Mouse (Mus musculus): ENCODE results near the gene Ankrd39. TPM values are rescaled to one million over a fixed set of nuclear protein-coding genes. Genes with fewer than 3 reads are reported as not detected.

Gene Ankrd39
- polyA plus RNA-seq, 1 experiment from 2014 or later = 22.3 TPM

DNA sequence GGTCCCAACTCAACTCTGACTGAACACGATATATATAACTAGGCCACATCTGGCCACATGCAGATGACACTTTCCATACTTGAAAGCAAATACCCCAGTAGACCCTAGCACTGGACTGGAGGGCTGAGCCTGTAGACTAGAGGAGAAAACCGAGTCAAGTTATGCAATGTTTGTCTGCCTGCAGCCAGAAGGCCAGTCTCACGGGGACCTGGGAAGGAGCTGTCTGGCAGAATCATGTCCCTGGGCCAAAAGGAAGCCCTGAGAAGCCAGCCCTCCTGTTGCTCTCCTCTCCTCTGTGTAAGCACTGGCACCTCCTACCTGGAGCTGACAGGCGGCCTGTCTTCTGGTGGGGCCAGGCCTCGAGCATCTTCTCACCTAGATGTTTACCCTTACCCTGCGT lies 28.1 kb upstream of the Ankrd39 start:
- H3K27me3 ChIP-seq (ENCODE audit: control insufficient read depth, insufficient read depth, low read length) = no peaks in the 10 kb centered on the region
- no peak overlapping the region for H3K4me3 ChIP-seq (replicated peaks; ENCODE audit: low read depth, low read length)
- 73% methylated on average over 6 of the region's 6 CpGs for WGBS
- no peak overlapping the region for H3K9ac ChIP-seq (replicated peaks; ENCODE audit: low read length)
- no peaks in the 10 kb centered on the region for H3K36me3 ChIP-seq (ENCODE audit: control insufficient read depth, insufficient read depth, low read length)
- H3K4me1 ChIP-seq (ENCODE audit: control insufficient read depth, insufficient read depth, low read length) = peaks cover 9% of the 10 kb centered on the region
- DNase-seq = no peak
- no peak for ATAC-seq (ENCODE audit: low FRiP score, low TSS enrichment)
- no peak overlapping the region for H3K4me2 ChIP-seq (ENCODE audit: low read length)
- no peaks in the 10 kb centered on the region for H3K9me3 ChIP-seq (ENCODE audit: control insufficient read depth, low read length)
- no peak overlapping the region for H3K27ac ChIP-seq (replicated peaks; ENCODE audit: low read depth, low read length)

DNA sequence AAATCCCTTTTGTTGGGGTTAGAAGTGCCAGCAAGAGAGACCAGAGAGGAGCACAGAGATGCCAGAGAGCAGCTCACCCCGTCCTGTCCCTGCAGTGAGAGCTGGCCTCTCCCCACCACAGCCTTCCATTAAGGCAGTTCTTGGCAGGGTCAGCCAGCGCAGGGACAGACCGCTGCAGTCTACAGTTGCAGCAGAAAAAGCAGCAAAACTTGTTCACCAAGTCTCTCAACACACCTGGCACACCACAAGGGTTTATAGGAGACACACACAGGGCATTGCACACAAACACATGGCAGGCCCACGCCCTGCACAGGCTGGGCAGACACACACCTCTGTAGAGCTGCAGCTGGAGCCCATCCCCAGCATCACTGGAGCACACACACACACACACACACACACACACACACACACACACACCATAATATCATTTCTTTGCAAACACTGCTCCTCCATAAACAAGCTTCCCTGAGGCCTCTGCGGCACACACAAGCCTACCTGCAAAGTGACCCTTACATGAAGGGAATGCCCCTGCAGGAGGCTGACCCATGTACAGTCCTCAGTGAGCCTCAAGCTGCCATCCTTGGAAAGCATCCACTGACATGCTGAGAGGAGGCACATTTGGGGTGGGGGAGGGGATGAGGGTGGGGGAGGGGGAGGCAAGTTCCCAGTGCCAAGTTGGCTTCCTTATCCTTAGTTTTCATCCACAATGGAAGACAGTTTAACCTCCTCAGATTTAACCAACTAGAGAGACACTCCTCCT lies 27.1 kb upstream of the Ankrd39 start:
- no peaks in the 10 kb centered on the region; the same call in 1 of the 2 replicates for H3K4me1 ChIP-seq (ENCODE audit: control insufficient read depth, insufficient read depth, low read length)
- no peaks in the 10 kb centered on the region for H3K27me3 ChIP-seq (ENCODE audit: control insufficient read depth, insufficient read depth, low read length)
- no peaks in the 10 kb centered on the region for H3K9me3 ChIP-seq (ENCODE audit: control insufficient read depth, low read length)
- 89% methylated on average over 5 of the region's 5 CpGs for WGBS
- no peak overlapping the region for H3K9ac ChIP-seq (replicated peaks; ENCODE audit: low read length)
- H3K27ac ChIP-seq (replicated peaks; ENCODE audit: low read depth, low read length) = no peak overlapping the region
- no peak overlapping the region for H3K4me3 ChIP-seq (replicated peaks; ENCODE audit: low read depth, low read length)
- no peaks in the 10 kb centered on the region for H3K36me3 ChIP-seq (ENCODE audit: control insufficient read depth, insufficient read depth, low read length)
- DNase-seq (no peak), ATAC-seq (ENCODE audit: low FRiP score, low TSS enrichment) (no peak)
- no peak overlapping the region for H3K4me2 ChIP-seq (ENCODE audit: low read length)

DNA sequence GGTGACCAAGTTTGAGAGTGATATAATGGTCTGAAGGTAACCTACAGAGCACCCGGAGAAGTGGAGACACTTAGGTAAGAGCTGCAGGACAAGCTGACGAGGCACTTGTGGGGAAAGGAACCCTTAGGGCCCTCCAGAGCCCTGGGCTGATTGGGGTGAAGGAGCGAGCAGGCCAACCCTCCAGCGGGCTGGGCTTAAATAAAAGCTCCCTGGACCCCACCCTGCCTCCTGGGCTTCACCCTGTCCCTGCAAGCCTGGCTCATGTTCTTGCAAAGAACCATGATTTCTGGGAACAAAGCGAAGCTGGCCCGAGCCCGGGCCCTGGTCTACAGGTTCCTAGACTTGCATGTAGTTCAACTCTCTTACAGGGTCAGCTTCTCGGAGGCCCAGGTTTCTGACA lies 26.3 kb upstream of the Ankrd39 start:
- no peak for ATAC-seq (ENCODE audit: low FRiP score, low TSS enrichment)
- H3K27me3 ChIP-seq (ENCODE audit: control insufficient read depth, insufficient read depth, low read length) = no peaks in the 10 kb centered on the region
- 83% methylated on average over 8 of the region's 8 CpGs for WGBS
- H3K4me2 ChIP-seq (ENCODE audit: low read length) = no peak overlapping the region
- no peak overlapping the region for H3K4me3 ChIP-seq (replicated peaks; ENCODE audit: low read depth, low read length)
- H3K9ac ChIP-seq (replicated peaks; ENCODE audit: low read length) = no peak overlapping the region
- H3K4me1 ChIP-seq (ENCODE audit: control insufficient read depth, insufficient read depth, low read length) = no peaks in the 10 kb centered on the region
- no peak overlapping the region for H3K27ac ChIP-seq (replicated peaks; ENCODE audit: low read depth, low read length)
- no peaks in the 10 kb centered on the region for H3K36me3 ChIP-seq (ENCODE audit: control insufficient read depth, insufficient read depth, low read length)
- no peaks in the 10 kb centered on the region for H3K9me3 ChIP-seq (ENCODE audit: control insufficient read depth, low read length)
- no peak for DNase-seq

DNA sequence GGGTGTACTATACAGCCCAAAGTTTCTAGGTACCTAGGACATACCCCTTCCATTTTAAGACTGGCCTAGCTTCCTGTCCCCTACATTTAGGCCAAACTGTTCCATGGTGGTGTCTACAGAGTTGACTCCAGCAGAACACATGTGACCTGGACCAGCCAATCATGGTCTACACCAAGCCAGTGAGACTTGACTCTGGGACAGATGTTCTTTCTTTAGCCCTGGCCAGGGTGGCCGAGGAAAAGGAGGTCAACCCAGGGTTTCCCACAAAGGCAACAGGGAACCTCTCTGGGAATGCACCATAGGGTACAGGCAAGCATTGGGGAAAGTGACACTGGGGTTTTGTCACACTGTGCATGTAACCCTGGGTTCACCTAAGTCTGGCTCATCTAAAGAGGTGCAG lies 25.5 kb upstream of the Ankrd39 start:
- ATAC-seq (ENCODE audit: low FRiP score, low TSS enrichment) (no peak), DNase-seq (no peak)
- Histone ChIP-seq H3K4me1 (ENCODE audit: control insufficient read depth, insufficient read depth, low read length) (no peaks in the 10 kb centered on the region), H3K9ac (replicated peaks; ENCODE audit: low read length) (no peak overlapping the region), H3K4me3 (replicated peaks; ENCODE audit: low read depth, low read length) (no peak overlapping the region), H3K9me3 (ENCODE audit: control insufficient read depth, low read length) (no peaks in the 10 kb centered on the region), H3K36me3 (ENCODE audit: control insufficient read depth, insufficient read depth, low read length) (no peaks in the 10 kb centered on the region), H3K4me2 (ENCODE audit: low read length) (no peak overlapping the region), H3K27me3 (ENCODE audit: control insufficient read depth, insufficient read depth, low read length) (no peaks in the 10 kb centered on the region), H3K27ac (replicated peaks; ENCODE audit: low read depth, low read length) (no peak overlapping the region)
- 76% methylated on average over 1 of the region's 1 CpGs for WGBS

- ATAC-seq (ENCODE audit: low FRiP score, low TSS enrichment) (no peak), DNase-seq (no peak)
- 76% methylated on average over 2 of the region's 2 CpGs for WGBS
- Histone ChIP-seq H3K36me3 (ENCODE audit: control insufficient read depth, insufficient read depth, low read length) (no peaks in the 10 kb centered on the region), H3K9me3 (ENCODE audit: control insufficient read depth, low read length) (no peaks in the 10 kb centered on the region), H3K9ac (replicated peaks; ENCODE audit: low read length) (no peak overlapping the region), H3K4me2 (ENCODE audit: low read length) (no peak overlapping the region), H3K4me3 (replicated peaks; ENCODE audit: low read depth, low read length) (no peak overlapping the region), H3K27ac (replicated peaks; ENCODE audit: low read depth, low read length) (no peak overlapping the region), H3K4me1 (ENCODE audit: control insufficient read depth, insufficient read depth, low read length) (no peaks in the 10 kb centered on the region), H3K27me3 (ENCODE audit: control insufficient read depth, insufficient read depth, low read length) (no peaks in the 10 kb centered on the region)
These were observed 25.0 kb upstream of the Ankrd39 start for GRCm38 (mm10) chr1:36572140-36572700.

- H3K9me3 ChIP-seq (ENCODE audit: control insufficient read depth, low read length) = no peaks in the 10 kb centered on the region
- 54% methylated on average over 6 of the region's 6 CpGs for WGBS
- DNase-seq (no peak), ATAC-seq (ENCODE audit: low FRiP score, low TSS enrichment) (no peak)
- H3K27ac ChIP-seq (replicated peaks; ENCODE audit: low read depth, low read length) = no peak overlapping the region
- H3K27me3 ChIP-seq (ENCODE audit: control insufficient read depth, insufficient read depth, low read length) = no peaks in the 10 kb centered on the region
- no peak overlapping the region for H3K4me3 ChIP-seq (replicated peaks; ENCODE audit: low read depth, low read length)
- no peak overlapping the region for H3K9ac ChIP-seq (replicated peaks; ENCODE audit: low read length)
- H3K4me1 ChIP-seq (ENCODE audit: control insufficient read depth, insufficient read depth, low read length) = no peaks in the 10 kb centered on the region
- H3K36me3 ChIP-seq (ENCODE audit: control insufficient read depth, insufficient read depth, low read length) = no peaks in the 10 kb centered on the region
- no peak overlapping the region for H3K4me2 ChIP-seq (ENCODE audit: low read length)
These were observed 24.4 kb upstream of the Ankrd39 start for GRCm38 (mm10) chr1:36571627-36572026.

- H3K27ac ChIP-seq (replicated peaks; ENCODE audit: low read depth, low read length) = no peak overlapping the region
These were observed 23.1 kb upstream of the Ankrd39 start for GRCm38 (mm10) chr1:36570320-36570719.

DNA sequence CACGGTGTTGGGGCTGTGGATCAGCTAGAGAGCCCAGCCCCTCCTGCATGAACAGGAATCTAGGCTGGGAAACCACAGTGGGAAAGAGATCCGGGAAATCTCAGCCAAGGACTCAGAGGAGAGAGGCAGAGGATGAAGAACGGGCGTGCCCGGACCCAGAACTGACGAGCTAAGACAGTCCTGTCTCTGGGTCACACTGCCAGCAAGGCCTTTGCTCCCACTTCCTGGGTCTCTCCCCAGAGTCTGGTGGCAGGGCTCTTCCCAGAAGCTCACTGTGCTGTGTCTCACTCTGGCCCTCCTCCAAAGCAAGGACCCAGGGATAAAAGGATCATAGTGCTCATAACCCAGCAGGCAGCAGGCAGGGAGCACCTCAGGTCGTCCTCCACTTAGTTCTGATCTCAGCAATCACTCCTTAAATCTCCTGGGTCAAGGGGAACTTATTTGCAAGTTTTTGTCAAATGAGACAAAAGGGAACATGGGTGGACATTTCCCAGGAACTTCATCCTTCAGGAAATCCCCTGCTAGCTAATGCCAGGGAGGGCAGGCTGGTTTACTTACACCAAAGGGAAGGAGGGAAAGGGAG lies 22.5 kb upstream of the Ankrd39 start:
- H3K4me2 ChIP-seq (ENCODE audit: low read length) = no peak overlapping the region
- H3K9me3 ChIP-seq (ENCODE audit: control insufficient read depth, low read length) = no peaks in the 10 kb centered on the region
- H3K27ac ChIP-seq (replicated peaks; ENCODE audit: low read depth, low read length) = no peak overlapping the region
- 44% methylated on average over 7 of the region's 7 CpGs for WGBS
- H3K36me3 ChIP-seq (ENCODE audit: control insufficient read depth, insufficient read depth, low read length) = no peaks in the 10 kb centered on the region
- ATAC-seq (ENCODE audit: low FRiP score, low TSS enrichment) (no peak), DNase-seq (no peak)
- no peak overlapping the region for H3K9ac ChIP-seq (replicated peaks; ENCODE audit: low read length)
- no peaks in the 10 kb centered on the region for H3K4me1 ChIP-seq (ENCODE audit: control insufficient read depth, insufficient read depth, low read length)
- H3K4me3 ChIP-seq (replicated peaks; ENCODE audit: low read depth, low read length) = no peak overlapping the region
- no peaks in the 10 kb centered on the region for H3K27me3 ChIP-seq (ENCODE audit: control insufficient read depth, insufficient read depth, low read length)

More at GRCm38 (mm10) chr1:36570320-36570719, 23.1 kb upstream of the Ankrd39 start:
- Histone ChIP-seq H3K4me2 (ENCODE audit: low read length) (no peak overlapping the region), H3K36me3 (ENCODE audit: control insufficient read depth, insufficient read depth, low read length) (no peaks in the 10 kb centered on the region), H3K9ac (replicated peaks; ENCODE audit: low read length) (no peak overlapping the region), H3K9me3 (ENCODE audit: control insufficient read depth, low read length) (no peaks in the 10 kb centered on the region), H3K4me1 (ENCODE audit: control insufficient read depth, insufficient read depth, low read length) (no peaks in the 10 kb centered on the region), H3K27me3 (ENCODE audit: control insufficient read depth, insufficient read depth, low read length) (no peaks in the 10 kb centered on the region), H3K4me3 (replicated peaks; ENCODE audit: low read depth, low read length) (no peak overlapping the region)
- ATAC-seq (ENCODE audit: low FRiP score, low TSS enrichment) (no peak), DNase-seq (no peak)
- WGBS = 92% methylated on average over 5 of the region's 5 CpGs

DNA sequence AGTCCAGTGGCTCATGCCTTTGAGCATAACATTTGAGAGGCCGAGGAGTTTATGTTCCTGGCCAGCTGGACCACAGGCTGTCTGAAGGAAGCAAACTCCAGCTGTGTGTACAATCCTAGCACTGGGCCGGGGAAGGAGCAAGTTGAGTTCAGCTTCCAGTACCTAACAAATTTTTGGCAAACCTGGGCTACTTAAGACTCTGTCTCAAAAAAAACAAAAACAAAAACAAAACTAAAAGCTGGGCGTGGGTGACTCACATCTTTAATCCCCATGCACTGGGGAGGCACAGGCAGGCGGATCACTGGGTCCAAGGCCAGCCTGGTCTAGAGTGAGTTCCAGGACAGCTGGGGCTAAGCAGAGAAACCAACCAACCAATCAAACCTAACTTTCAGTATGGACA lies 21.5 kb upstream of the Ankrd39 start:
- Histone ChIP-seq H3K27me3 (ENCODE audit: control insufficient read depth, insufficient read depth, low read length) (no peaks in the 10 kb centered on the region), H3K4me3 (replicated peaks; ENCODE audit: low read depth, low read length) (no peak overlapping the region), H3K9ac (replicated peaks; ENCODE audit: low read length) (no peak overlapping the region), H3K9me3 (ENCODE audit: control insufficient read depth, low read length) (no peaks in the 10 kb centered on the region), H3K4me2 (ENCODE audit: low read length) (no peak overlapping the region), H3K27ac (replicated peaks; ENCODE audit: low read depth, low read length) (no peak overlapping the region), H3K36me3 (ENCODE audit: control insufficient read depth, insufficient read depth, low read length) (no peaks in the 10 kb centered on the region), H3K4me1 (ENCODE audit: control insufficient read depth, insufficient read depth, low read length) (no peaks in the 10 kb centered on the region)
- ATAC-seq (ENCODE audit: low FRiP score, low TSS enrichment) = no peak
- WGBS = 71% methylated on average over 4 of the region's 4 CpGs
- no peak for DNase-seq
